Mouse (Mus musculus): ENCODE results near the gene Gpx3.

DNA sequence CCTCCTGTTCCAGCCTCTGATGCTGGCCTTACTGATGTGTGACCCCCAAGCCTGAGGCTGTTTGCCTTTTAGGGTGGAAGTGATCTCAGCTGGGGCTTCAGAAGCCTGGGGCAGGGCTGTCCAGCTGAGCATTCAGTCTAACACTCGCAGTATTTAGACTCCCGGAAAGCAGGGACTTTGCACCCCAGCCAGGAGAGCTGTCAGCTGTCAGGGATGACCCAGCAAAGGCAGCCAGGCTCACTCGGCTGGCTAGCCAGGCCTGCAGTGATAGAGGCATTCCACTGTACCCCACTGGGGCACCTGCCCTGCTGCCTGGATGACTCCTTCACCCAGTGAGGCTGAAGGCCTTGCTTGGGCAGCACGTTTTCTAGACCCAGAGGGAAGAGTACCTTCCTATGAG lies 3.7 kb downstream of the Gpx3 start:
- TF ChIP-seq CTCF (IDR thresholded peaks at IDR 0.05; ENCODE audit: low read depth, low read length) = no peak
- no peak for TF ChIP-seq POLR2A (IDR thresholded peaks at IDR 0.05; ENCODE audit: extremely low read depth, insufficient read depth, low read length)
